Mouse (Mus musculus): ENCODE results near the gene Rpl23. TPM values are rescaled to one million over a fixed set of nuclear protein-coding genes. Genes with fewer than 3 reads are reported as not detected.
A peak's percentile ranks its signal among the peaks of the same experiment; 100 is the strongest.

The Rpl23 gene
- polyA plus RNA-seq, 1 experiment from 2014 or later, result 314 TPM

DNA sequence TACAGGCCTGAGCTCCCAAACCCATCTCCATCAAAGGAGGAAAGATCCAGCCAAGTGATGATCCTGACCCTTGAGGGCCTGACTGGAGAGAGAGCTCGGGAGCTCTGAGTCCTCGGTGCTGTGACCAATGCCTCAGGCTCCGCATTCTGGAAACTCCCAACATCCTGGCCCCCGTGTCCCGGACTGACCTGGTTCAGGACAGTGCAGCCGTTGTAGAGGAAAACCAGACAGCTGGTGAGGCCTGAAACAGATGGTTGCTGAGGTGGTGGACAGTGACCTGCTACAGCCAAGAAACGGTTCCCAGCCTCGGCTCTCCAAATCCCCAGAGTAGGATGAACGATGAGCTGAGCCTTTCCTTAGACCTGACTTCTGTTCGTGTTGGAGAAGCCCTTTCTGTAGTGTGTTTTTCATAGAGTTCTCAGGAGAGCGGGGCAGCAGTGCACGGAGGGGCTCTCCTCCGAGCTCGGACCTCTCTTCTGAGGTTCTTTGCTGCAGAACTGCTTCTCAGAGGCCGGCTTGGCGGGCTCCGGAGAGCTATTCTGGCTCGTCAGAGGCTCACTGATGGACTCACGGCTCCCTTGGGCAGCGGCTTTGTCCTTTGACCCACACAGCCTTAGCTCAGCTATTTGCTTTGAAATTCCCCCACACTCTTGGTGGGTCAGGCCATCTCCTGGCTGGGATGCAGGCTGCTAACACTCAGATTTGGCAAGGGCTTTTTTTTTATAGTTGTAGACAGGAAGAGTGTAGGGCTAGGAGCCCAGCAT, 40.8 kb upstream of the Rpl23 start:
- peaks cover 59% of the 10 kb centered on the region for H3K36me3 ChIP-seq
- peaks cover 42% of the 10 kb centered on the region for H3K4me1 ChIP-seq
- ATAC-seq (ENCODE audit: low FRiP score), result no peak
- no peak overlapping the region for H3K4me2 ChIP-seq
- H3K9me3 ChIP-seq (replicated peaks), result no peaks in the 10 kb centered on the region
- no peaks in the 10 kb centered on the region for H3K27me3 ChIP-seq (replicated peaks)
- H3K9ac ChIP-seq (replicated peaks), result no peak overlapping the region
- H3K27ac ChIP-seq (replicated peaks), result no peak overlapping the region
- 79% methylated on average over 20 of the region's 20 CpGs for WGBS
- H3K4me3 ChIP-seq (replicated peaks), result no peak overlapping the region

DNA sequence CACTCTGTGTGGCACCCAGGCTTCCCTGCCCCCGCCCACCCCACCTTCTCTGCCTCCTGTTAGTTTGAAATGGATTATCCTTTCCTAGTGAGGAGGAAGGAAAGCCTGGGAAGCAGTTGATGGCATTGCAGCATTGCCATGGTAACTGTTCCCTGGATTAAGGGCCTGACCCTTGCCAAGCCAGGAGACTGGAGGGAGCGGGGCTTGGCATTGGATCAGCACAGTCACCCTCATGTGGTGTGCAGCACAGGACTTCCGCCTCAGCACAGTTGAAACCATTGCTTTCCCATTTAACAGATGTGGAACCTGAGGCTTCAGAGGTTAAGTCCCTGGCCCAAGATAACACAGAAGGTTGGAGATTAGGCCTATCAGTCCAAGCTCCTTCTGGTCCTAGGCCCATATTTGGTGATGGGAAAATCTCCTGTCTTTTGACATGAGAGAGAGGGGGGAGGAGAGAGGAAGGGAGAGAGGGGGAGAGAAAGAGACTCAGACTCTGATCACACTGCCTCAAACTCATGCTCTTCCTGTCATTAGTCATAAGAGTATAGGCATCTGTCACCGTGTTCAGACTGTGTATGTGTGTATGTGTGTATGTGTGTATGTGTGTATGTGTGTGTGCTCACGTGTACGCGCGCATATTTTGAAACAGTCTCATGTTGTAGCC, 39.3 kb upstream of the Rpl23 start:
- no peak overlapping the region for H3K4me3 ChIP-seq (replicated peaks)
- ATAC-seq (ENCODE audit: low FRiP score), result no peak
- no peaks in the 10 kb centered on the region for H3K27me3 ChIP-seq (replicated peaks)
- WGBS, result 95% methylated on average over 8 of the region's 8 CpGs
- H3K27ac ChIP-seq (replicated peaks), result no peak overlapping the region
- peaks cover 52% of the 10 kb centered on the region for H3K4me1 ChIP-seq
- H3K9ac ChIP-seq (replicated peaks), result no peak overlapping the region
- peaks cover 49% of the 10 kb centered on the region for H3K36me3 ChIP-seq
- no peak overlapping the region for H3K4me2 ChIP-seq
- H3K9me3 ChIP-seq (replicated peaks), result no peaks in the 10 kb centered on the region

DNA sequence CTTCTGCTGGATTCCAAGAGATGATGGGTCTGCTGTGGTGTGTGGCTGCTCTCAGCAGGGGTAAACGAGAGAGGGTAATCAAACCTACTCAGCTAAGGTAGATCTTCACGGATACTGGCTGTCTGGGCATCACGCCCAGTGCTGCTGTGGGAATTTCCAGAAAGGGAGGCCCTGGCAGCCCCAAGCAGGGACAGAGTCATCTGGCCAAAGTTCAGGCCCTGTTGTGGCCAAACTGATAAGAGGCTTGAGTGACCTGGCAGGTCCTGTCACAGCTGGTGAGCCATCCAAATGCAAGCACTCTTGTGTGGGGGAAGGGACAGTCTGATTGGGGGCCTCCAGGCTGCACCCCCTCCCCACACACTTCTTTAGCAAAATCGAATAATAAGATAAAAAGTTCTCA, 38.6 kb upstream of the Rpl23 start:
- Histone ChIP-seq H3K4me3 (replicated peaks) (no peak overlapping the region), H3K4me1 (peaks cover 51% of the 10 kb centered on the region), H3K27me3 (replicated peaks) (no peaks in the 10 kb centered on the region), H3K27ac (replicated peaks) (peak overlapping the region; percentile 18; the same call in 1 of the 2 replicates), H3K9me3 (replicated peaks) (no peaks in the 10 kb centered on the region), H3K4me2 (no peak overlapping the region), H3K9ac (replicated peaks) (no peak overlapping the region), H3K36me3 (peaks cover 49% of the 10 kb centered on the region)
- ATAC-seq (ENCODE audit: low FRiP score), result no peak
- WGBS, result 60% methylated on average over 4 of the region's 4 CpGs

DNA sequence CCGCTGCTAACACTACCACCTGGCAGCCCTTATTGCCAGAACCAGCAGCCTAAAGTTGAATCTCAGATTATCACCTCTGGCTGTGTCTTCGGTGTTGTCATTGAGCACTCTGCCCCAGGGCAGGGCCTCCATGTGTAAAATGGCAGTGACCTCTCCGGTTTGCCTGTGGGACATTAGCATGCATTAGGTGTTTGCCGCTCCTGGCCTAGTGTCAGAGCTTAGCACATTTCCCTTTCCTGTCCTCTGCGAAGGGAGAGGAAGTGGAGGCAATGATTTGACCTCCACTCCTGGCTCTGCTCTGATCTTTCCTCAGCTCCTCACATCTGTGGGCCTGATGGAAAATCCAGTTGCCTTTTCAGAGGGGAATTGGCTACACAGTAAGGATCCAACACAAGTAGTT, 37.7 kb upstream of the Rpl23 start:
- H3K4me2 ChIP-seq, result no peak overlapping the region
- no peaks in the 10 kb centered on the region for H3K27me3 ChIP-seq (replicated peaks)
- WGBS, result 66% methylated on average over 5 of the region's 5 CpGs
- H3K9me3 ChIP-seq (replicated peaks), result no peaks in the 10 kb centered on the region
- ATAC-seq (ENCODE audit: low FRiP score), result no peak
- H3K27ac ChIP-seq (replicated peaks), result no peak overlapping the region; the same call in 1 of the 2 replicates
- H3K9ac ChIP-seq (replicated peaks), result no peak overlapping the region
- no peak overlapping the region for H3K4me3 ChIP-seq (replicated peaks)
- peaks cover 57% of the 10 kb centered on the region for H3K4me1 ChIP-seq
- peaks cover 52% of the 10 kb centered on the region for H3K36me3 ChIP-seq

DNA sequence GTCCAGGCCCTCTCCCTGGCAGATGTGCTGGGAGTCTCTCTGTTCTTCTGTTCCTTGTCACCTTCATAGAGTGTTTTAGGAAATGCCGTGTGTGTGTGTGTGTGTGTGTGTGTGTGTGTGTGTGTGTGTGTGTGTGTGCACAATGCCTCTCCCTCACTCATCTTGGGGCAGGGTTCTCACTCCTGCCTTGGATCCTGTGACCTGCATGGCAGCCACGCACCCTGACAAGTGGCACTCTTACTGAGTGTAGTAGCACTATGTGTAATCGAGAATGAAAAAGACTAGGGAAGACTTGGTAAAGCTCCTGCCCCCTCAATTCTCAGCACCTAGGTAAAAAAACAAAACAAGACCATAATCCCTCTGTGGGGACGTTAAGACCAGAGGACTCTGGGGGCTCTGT, 36.9 kb upstream of the Rpl23 start:
- no peak overlapping the region for H3K4me3 ChIP-seq (replicated peaks)
- WGBS, result 55% methylated on average over 4 of the region's 4 CpGs
- H3K9me3 ChIP-seq (replicated peaks), result no peaks in the 10 kb centered on the region
- no peak overlapping the region for H3K4me2 ChIP-seq
- peaks cover 54% of the 10 kb centered on the region for H3K36me3 ChIP-seq
- peak overlapping the region; percentile 61 for H3K27ac ChIP-seq (replicated peaks)
- no peak for ATAC-seq (ENCODE audit: low FRiP score)
- H3K9ac ChIP-seq (replicated peaks), result no peak overlapping the region
- peaks cover 53% of the 10 kb centered on the region for H3K4me1 ChIP-seq
- H3K27me3 ChIP-seq (replicated peaks), result no peaks in the 10 kb centered on the region

DNA sequence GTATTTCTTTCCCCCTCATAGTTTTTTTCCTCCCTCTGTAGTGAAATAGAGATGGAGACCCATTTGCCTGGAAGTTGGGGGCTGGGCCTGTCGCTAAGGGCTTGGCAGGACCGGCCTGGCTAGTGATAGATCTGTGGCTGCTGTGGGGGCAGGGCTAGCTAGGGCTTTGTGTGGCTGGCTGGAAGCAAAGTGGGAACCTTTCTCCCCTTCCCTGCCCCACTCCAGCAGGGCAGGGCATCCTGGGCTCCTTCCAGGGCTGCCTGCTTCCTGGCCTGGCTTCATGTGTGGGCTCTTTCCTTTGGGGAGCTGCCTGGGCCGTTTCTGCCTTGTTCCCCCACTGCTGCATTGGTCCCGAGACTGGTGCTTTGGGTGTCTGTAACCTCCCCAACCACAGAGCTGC, 36.3 kb upstream of the Rpl23 start:
- no peaks in the 10 kb centered on the region for H3K27me3 ChIP-seq (replicated peaks)
- peaks cover 58% of the 10 kb centered on the region for H3K4me1 ChIP-seq
- no peaks in the 10 kb centered on the region for H3K9me3 ChIP-seq (replicated peaks)
- peaks cover 52% of the 10 kb centered on the region for H3K36me3 ChIP-seq
- no peak overlapping the region for H3K9ac ChIP-seq (replicated peaks)
- peak overlapping the region; percentile 61 for H3K27ac ChIP-seq (replicated peaks)
- WGBS, result 4% methylated on average over 4 of the region's 4 CpGs
- peak; percentile 77 for ATAC-seq (ENCODE audit: low FRiP score)
- no peak overlapping the region for H3K4me3 ChIP-seq (replicated peaks)
- no peak overlapping the region for H3K4me2 ChIP-seq

DNA sequence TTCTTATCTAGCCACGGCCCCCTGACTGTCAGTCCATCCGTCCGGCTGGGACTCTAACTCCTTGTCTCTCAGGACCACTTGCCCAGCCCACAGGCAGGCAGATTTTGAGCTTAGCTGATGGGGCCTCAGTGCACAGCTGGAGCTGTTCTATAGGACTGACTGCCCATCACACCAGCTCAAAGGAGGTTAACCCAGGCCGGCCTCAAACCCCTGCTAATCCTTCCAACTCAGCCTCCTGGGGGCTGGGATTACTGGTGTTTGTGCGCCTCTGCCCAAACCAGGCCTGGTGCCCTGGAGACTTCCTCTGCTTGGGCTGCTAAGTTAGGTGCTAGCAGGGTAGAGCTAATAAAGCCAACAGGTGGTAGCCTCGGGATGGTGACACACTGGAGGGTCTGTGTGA, 35.8 kb upstream of the Rpl23 start:
- no peak overlapping the region for H3K4me2 ChIP-seq
- H3K27me3 ChIP-seq (replicated peaks), result no peaks in the 10 kb centered on the region
- peaks cover 61% of the 10 kb centered on the region for H3K4me1 ChIP-seq
- no peak overlapping the region for H3K4me3 ChIP-seq (replicated peaks)
- peak overlapping the region; percentile 61 for H3K27ac ChIP-seq (replicated peaks)
- peaks cover 52% of the 10 kb centered on the region for H3K36me3 ChIP-seq
- 54% methylated on average over 6 of the region's 6 CpGs for WGBS
- H3K9me3 ChIP-seq (replicated peaks), result no peaks in the 10 kb centered on the region
- H3K9ac ChIP-seq (replicated peaks), result no peak overlapping the region
- no peak for ATAC-seq (ENCODE audit: low FRiP score)

DNA sequence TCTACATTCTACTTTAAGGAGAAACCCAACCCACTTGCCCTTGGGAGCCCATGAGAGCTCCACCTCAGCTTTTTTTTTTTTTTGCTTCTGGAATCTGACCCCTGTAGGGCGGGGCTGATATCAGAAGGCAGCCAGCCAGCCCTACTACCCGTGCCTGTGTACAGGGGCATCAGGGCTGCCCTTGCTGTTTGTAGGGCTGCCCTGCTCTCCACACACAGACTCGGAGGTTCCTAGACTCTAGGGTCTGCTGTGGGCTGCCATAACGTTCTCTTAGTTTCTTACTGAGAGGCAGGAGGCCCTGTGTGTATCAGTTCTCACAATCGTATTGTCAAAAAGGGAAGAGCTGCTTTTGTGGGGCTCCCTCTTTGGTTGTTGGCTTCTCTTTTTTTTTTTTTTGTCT, 35.1 kb upstream of the Rpl23 start:
- no peak overlapping the region for H3K4me3 ChIP-seq (replicated peaks)
- H3K9me3 ChIP-seq (replicated peaks), result no peaks in the 10 kb centered on the region
- 60% methylated on average over 5 of the region's 5 CpGs for WGBS
- H3K36me3 ChIP-seq, result peaks cover 50% of the 10 kb centered on the region
- H3K4me1 ChIP-seq, result peaks cover 64% of the 10 kb centered on the region
- ATAC-seq (ENCODE audit: low FRiP score), result no peak
- H3K27ac ChIP-seq (replicated peaks), result peak overlapping the region; percentile 51
- no peak overlapping the region for H3K4me2 ChIP-seq
- no peak overlapping the region for H3K9ac ChIP-seq (replicated peaks)
- no peaks in the 10 kb centered on the region for H3K27me3 ChIP-seq (replicated peaks)

DNA sequence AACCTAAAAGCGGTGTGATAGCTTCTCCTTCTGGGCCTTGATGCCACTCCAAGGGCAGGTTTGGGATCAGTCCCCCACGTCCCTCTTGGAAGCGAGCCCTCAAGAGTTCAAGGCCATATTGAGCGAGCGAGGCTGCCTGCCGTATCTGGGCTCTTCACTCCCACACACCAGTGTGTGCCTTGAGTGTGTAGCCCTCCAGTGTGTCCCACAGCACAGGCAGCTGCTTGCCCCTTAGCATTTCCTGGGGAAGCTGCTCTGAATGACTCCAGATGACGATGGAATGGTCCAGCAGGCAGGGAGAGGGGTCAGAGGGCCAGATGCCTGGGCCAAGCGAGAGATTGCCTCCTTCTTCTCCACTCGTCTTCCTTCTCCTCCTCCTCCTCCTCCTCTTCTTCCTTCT, 34.7 kb upstream of the Rpl23 start:
- no peak overlapping the region for H3K4me2 ChIP-seq
- no peaks in the 10 kb centered on the region for H3K27me3 ChIP-seq (replicated peaks)
- H3K4me1 ChIP-seq, result peaks cover 68% of the 10 kb centered on the region
- no peak overlapping the region for H3K9ac ChIP-seq (replicated peaks)
- WGBS, result 73% methylated on average over 9 of the region's 9 CpGs
- no peaks in the 10 kb centered on the region for H3K9me3 ChIP-seq (replicated peaks)
- no peak for ATAC-seq (ENCODE audit: low FRiP score)
- no peak overlapping the region for H3K4me3 ChIP-seq (replicated peaks)
- peak overlapping the region; percentile 51; the same call in 1 of the 2 replicates for H3K27ac ChIP-seq (replicated peaks)
- peaks cover 50% of the 10 kb centered on the region for H3K36me3 ChIP-seq

DNA sequence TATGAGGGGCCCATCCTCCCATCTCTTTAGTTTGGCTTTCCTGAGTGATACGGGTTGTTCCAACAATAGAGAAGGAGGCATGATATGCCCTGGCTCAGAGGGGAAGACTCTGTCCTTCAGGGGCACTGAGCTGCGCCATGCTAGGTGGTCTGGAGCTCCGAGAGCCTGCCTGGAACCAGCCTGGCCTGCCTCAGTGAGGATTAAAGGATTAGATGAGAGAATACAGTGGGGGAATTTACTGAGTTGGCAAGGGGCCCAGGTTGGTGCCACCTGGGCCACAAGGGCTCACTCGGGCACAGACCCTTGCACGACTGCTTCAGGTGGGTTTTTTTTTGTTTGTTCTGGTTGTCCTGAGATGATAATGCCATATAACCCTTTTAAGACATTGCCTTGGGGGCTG, 33.9 kb upstream of the Rpl23 start:
- no peaks in the 10 kb centered on the region for H3K9me3 ChIP-seq (replicated peaks)
- no peak overlapping the region for H3K4me3 ChIP-seq (replicated peaks)
- H3K27me3 ChIP-seq (replicated peaks), result no peaks in the 10 kb centered on the region
- no peak overlapping the region for H3K9ac ChIP-seq (replicated peaks)
- peaks cover 46% of the 10 kb centered on the region for H3K36me3 ChIP-seq
- no peak for ATAC-seq (ENCODE audit: low FRiP score)
- WGBS, result 78% methylated on average over 5 of the region's 5 CpGs
- H3K27ac ChIP-seq (replicated peaks), result no peak overlapping the region
- H3K4me2 ChIP-seq, result no peak overlapping the region
- H3K4me1 ChIP-seq, result peaks cover 72% of the 10 kb centered on the region

DNA sequence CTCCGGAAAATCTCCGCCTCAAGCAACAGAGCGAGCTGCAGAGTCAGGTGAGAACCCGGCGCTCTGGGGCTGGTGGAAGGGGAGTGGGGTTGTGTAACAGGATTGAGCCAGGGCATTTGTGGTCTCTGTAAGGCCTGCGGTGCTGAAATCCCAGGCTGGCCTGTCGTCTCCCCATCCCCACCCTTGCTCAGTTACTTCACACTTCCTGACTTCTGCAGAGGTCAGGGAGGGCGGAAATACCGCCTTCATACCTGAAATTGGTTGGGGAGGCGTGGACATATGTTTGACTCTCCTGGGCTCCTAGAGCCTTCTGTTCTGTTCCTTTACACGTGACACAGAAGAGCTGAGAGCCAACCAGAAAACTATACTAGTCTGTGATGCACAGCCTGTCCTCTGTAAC, 33.5 kb upstream of the Rpl23 start:
- Histone ChIP-seq H3K4me3 (replicated peaks) (no peak overlapping the region), H3K27ac (replicated peaks) (no peak overlapping the region), H3K9me3 (replicated peaks) (no peaks in the 10 kb centered on the region), H3K27me3 (replicated peaks) (no peaks in the 10 kb centered on the region), H3K9ac (replicated peaks) (no peak overlapping the region), H3K36me3 (peaks cover 42% of the 10 kb centered on the region), H3K4me1 (peaks cover 72% of the 10 kb centered on the region), H3K4me2 (no peak overlapping the region)
- ATAC-seq (ENCODE audit: low FRiP score), result no peak
- WGBS, result 95% methylated on average over 11 of the region's 11 CpGs
